Mouse (Mus musculus): Measurements from ENCODE around the gene Lrrc8b. TPM values are rescaled to one million over a fixed set of nuclear protein-coding genes. Genes with fewer than 3 reads are reported as not detected.

Gene Lrrc8b
- polyA plus RNA-seq, 1 experiment, result 12.6 TPM

DNA sequence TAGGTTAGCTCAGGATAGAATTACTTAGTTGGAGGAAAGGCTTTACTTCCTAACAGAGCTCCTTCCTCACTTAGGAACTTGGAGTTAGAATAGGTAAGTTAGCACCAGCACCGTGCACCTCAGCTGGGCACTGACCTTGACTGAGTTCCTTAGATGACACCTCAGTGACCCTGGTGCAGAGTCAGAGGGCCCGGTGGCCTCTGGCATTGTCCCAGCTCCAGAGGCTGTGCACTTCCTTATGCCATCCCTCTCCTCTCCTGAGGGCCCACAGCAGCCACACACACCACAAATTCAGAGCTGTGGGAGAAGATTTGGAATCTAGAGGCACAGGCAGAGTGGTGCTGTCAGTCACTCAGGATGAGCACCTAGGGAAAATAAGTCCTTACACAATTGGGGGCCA, 68.1 kb downstream of the Lrrc8b start:
- no peak for DNase-seq (ENCODE audit: low read depth)

DNA sequence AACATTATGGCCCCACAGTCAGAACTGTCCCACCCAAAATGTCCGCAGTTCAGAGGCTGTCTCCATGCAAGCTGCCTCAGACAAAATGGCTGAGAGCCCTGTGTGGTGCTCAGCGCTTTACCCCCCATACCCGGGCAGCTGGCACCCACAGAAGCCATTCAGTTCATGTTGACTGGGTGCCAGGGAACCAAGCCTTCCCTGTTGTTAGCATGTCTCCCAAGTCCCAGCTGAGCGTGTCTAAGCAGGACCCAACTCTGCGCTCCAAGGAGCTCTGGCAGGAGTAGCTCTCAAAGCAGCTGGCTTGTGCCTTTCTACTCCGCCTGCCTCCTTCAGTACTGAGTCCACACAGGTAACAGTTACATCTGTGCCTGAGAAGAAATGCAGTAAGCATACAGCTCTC, 68.7 kb downstream of the Lrrc8b start:
- DNase-seq (ENCODE audit: low read depth), result no peak

DNA sequence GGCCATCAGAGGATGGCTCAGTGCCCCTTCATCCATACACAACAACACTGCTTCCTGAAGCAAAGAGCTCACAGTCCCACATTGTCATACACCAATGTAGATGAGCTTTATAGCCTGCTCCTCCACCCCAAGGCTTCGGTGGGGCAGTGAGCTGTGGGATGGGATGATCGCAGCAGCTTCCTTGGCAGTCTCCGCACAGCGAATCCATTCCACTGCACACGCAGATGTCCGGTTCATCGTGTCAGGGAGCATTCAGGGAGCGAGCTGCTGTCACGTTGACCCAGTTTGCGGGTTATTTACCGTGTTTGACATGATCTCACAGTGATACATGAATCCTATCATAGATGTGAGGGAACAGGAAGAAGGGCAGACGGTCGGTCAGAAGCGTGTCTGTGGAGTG, 69.3 kb downstream of the Lrrc8b start:
- no peak for DNase-seq (ENCODE audit: low read depth)

GRCm38 (mm10) chr5:105490211-105490610, 74.6 kb downstream of the Lrrc8b start:
- no peak for DNase-seq (ENCODE audit: low read depth)

DNA sequence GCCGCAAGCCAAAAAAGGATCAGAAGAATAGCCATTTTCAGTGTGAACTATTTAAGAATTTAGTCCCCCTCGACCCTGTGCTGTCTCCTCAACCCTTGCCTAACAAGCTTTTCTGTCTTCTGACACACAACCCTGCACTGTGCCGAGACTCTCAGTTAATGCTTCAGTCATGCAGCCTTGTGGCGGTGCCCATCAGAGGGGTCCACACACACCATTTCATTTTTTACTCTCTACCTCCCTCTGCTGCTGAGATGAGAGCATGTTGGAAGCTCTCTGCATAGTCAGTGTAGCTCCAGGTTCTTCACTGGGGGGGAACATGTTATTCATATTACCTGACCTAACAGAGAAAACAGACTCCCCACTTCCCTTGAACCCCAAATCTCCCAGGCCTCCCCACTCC, 75.8 kb downstream of the Lrrc8b start:
- no peak for DNase-seq (ENCODE audit: low read depth)

- no peak for DNase-seq (ENCODE audit: low read depth)
Observed at GRCm38 (mm10) chr5:105492367-105493246, 77.0 kb downstream of the Lrrc8b start.

- DNase-seq (ENCODE audit: low read depth), result no peak
Observed at GRCm38 (mm10) chr5:105493377-105493776, 77.8 kb downstream of the Lrrc8b start.

- no peak for DNase-seq (ENCODE audit: low read depth)
Observed at GRCm38 (mm10) chr5:105494246-105494917, 78.8 kb downstream of the Lrrc8b start.

DNA sequence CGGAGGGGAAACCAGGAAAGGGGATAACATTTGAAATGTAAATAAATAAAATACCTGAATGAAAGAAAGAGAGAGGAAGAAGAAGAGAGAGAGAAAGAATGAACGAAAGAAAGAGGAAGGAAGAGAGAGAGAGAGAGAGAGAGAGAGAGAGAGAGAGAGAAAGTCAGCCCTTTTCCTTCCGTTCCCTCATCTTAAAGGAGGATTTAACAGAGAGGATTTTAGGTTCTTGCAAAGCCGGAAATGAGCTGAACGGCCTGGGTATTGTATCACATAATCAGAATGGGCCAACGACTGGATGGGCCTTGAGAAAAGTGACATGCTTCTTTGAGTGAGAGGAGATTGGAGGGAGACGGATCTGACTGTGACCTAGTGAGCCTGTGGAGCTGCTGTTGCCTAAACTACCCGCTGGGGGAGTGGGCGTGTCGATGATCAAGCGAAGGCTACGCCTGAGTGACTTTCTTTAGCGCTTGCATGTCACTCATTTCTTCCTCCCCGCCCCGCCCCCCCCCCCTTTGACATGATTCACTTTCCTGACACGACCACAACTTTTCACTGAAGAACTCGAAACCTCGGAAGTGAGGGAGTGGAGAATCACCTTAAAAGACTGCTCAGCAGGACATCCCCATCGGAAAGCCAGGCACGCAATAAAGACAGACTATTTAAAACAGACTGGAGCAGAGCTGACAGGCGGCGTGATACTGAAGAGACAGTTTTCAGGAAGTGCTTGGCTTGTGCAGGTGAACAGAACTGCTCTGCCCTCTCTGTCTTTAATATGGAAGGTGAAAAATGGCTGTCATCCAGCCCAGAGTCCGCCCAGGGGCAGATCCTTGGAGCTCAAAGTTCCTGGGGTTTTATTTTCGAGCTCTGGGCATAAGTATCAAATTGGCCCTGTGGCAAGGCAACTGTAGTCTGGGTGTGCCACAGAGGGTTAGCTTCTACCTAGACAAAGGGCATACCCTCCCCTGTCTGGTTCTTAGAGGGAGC, 79.6 kb downstream of the Lrrc8b start:
- DNase-seq (ENCODE audit: low read depth), result no peak

DNA sequence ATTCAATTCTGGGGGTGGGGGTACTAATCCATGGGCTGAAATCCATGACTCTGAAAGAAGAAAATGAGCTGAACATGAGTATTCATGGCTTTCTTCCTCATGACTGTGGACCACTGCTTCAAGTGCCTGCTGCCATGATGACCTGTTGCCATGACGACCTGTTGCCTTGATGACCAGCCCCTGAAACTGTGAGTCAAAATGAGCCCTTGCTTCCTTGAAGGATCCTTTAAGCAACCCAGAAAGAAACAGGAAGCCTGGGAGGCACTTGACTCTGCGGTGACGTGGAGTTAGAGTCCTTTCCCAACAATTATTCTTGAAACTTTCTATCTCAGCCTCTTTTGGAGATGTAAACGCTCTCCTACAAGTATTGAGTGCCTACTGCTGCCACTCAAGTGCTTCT, 80.6 kb downstream of the Lrrc8b start:
- DNase-seq (ENCODE audit: low read depth), result no peak

- no peak for DNase-seq (ENCODE audit: low read depth)
Observed at GRCm38 (mm10) chr5:105496586-105496985, 81.0 kb downstream of the Lrrc8b start.

GRCm38 (mm10) chr5:105498429-105499000, 82.9 kb downstream of the Lrrc8b start:
- DNase-seq (ENCODE audit: low read depth), result no peak

GRCm38 (mm10) chr5:105499396-105499795, 83.8 kb downstream of the Lrrc8b start:
- no peak for DNase-seq (ENCODE audit: low read depth)

- no peak for DNase-seq (ENCODE audit: low read depth)
Observed at GRCm38 (mm10) chr5:105500132-105501121, 84.9 kb downstream of the Lrrc8b start.

DNA sequence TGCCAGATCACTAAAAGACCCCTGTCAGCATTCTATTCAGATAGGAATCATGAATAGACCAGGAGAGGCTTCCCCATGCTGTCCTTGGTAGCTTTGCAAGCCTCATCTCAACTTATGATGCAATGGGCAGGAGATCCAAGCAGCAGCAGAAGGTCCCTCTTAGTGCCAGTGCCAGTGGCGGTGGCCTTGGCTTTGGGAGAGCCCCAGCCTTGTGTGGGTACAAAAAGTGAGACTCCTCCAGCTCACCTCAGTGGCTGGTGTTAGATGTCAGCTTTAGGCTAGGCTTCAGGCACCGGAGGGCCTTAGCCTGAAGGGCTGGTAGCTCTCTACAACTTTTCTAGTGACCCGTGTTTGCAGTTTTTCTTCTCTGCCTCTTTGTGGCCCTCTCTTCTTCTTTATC, 85.6 kb downstream of the Lrrc8b start:
- no peak for DNase-seq (ENCODE audit: low read depth)

DNA sequence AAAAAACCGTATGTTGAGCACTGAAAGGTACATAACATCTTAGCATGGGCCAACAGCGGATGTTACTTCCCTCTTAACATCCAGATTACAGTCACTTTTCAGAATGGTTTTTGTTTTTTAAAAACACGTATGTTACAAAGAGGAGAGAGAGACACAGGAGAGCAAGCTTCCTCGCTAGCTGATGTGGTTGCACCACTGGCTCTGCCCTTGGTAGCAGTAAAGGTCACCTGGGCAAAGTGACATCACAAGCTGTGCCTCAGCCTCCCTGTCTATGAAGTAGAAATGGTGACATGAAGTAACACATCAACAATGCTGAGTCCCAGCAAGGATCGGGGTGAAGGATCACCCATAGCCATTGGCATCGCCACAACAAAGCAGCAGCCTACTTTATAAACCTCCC, 93.2 kb downstream of the Lrrc8b start:
- DNase-seq (ENCODE audit: low read depth), result no peak

DNA sequence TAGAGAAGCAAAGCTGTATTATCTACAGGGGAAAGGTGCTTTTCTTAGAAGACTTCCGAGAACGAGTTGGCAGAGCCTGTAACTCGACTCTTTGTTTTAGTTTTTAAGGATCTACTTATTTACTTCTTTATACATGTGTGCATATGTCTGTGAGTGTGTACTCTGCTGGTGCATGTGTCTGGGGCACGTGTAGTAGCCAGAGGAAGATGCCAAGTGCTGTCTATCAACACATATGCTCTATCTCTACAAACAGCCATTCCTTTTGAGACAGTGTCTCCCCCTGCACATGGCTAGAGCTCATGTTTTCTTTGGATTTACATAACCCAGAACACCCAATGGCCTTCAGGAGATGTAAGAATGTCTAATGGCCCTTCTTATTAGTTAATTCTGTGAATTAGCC, 96.7 kb downstream of the Lrrc8b start:
- DNase-seq (ENCODE audit: low read depth), result no peak

DNA sequence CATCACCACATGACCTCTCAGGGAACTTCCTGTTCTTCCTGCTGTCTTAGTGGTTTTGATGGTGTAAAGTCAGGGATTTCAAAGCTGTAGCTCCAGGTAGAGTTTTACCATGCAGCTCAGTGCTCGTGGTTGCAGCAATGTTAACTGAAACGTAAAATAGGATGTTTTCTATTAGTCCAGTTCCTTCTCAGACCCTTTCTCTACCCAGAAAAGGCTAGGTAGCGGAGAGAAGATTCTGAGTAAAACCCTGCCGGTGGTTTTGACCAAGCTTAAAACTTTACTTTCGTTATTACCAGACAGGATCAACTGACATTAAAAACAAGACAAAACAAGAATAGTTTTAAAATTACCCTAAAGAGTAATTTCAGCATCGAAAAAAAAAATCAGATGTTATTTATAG, 100.0 kb downstream of the Lrrc8b start:
- DNase-seq (ENCODE audit: low read depth), result no peak

GRCm38 (mm10) chr5:105516290-105516689, 100.7 kb downstream of the Lrrc8b start:
- no peak for DNase-seq (ENCODE audit: low read depth)

DNA sequence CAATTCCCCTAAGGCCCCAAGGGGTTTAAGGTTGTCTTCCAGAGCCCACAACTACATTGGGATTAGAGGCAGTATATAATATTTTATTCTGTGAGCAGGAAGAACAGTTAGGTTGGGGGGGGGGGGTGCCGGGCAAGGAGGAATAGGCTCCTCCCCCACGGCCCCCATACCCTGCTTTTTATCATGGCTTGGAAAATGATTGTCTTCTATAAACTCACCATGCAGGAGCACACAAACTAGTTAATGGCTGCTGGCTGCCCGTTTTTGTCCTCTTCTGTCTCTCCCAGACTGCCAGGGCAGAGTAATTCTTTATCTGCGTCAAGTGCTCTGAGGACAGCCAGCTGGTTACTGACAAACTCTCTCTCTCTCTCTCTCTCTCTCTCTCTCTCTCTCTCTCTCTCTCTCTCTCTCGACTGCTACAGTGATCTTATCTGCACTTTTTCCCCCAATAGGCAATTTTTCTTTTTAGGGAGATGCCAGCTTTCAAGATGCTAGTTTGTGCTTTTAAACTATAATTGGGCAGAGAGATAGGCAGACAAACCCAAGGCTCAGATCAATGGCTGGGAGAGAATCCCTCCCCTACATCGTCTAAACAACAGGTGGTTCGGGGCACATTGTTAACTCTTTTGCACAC, 102.5 kb downstream of the Lrrc8b start:
- DNase-seq (ENCODE audit: low read depth), result no peak

All from gonadal fat pad, adult 2 months (tissue).